Mouse (Mus musculus) lung, adult 2 months (tissue): ENCODE measurements at regions not wholly inside any gene's neighbourhood (a gene's known extent, or its start where the extent isn't known, plus 50 kb on each side); places are given as distances from the start of the nearest gene placed in this dataset.

Source experiments
- CTCF ChIP-seq: fragments of 200-500 bp; IDR thresholded peaks from 2 replicates; pipeline ENCODE4 v1.5.1; 2011; ENCODE audit warnings: mild to moderate bottlenecking, low read length, control low read depth; ENCODE audit not compliant: insufficient read depth
- POLR2A ChIP-seq: fragments of 200-500 bp; IDR thresholded peaks from 2 replicates; pipeline ENCODE4 v1.6.1; 2011; ENCODE audit warnings: low read depth, mild to moderate bottlenecking, control low read depth, low read length, borderline replicate concordance; ENCODE audit errors: extremely low read depth

GRCm38 (mm10) chr3:58167121-58167520, 247.4 kb upstream of the Tsc22d2 start:
- TF ChIP-seq CTCF, result no peak
- no peak for TF ChIP-seq POLR2A
